Mouse (Mus musculus): ENCODE results near the gene Mindy4.
A peak's percentile ranks its signal among the peaks of the same experiment; 100 is the strongest.

Mindy4 gene

GRCm38 (mm10) chr6:55210423-55211365 lies 7.5 kb downstream of the Mindy4 start:
- no peak for DNase-seq

DNA sequence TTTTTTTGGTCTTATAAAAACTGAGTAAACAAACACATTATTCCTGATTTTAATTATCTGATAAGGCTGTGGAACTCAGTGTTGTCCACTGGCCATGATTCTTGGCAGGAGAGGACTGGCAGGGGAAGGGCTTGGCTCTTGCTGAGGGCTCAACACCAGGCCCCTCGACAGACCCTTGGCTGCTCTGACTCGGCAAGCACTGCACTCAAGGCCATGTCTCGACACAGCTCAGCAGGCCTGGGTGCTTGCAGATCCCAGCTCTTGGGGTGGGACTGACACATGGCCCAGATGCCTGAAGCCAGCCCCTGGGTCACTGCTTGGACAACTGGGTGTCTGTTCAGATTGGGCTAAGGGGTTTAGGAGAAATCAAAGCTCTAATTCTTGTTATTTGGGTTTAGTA lies 11.4 kb downstream of the Mindy4 start:
- no peak for DNase-seq

- no peak for DNase-seq
Observed at GRCm38 (mm10) chr6:55218232-55218631, 15.0 kb downstream of the Mindy4 start.

- no peak for DNase-seq
Observed at GRCm38 (mm10) chr6:55223986-55224385, 20.8 kb downstream of the Mindy4 start.

- no peak for DNase-seq
Observed at GRCm38 (mm10) chr6:55230048-55230447, 26.9 kb downstream of the Mindy4 start.

GRCm38 (mm10) chr6:55232101-55232500 lies 28.9 kb downstream of the Mindy4 start:
- DNase-seq: no peak

- peak; percentile 68 for DNase-seq
Observed at GRCm38 (mm10) chr6:55232524-55233264, 29.5 kb downstream of the Mindy4 start.

DNA sequence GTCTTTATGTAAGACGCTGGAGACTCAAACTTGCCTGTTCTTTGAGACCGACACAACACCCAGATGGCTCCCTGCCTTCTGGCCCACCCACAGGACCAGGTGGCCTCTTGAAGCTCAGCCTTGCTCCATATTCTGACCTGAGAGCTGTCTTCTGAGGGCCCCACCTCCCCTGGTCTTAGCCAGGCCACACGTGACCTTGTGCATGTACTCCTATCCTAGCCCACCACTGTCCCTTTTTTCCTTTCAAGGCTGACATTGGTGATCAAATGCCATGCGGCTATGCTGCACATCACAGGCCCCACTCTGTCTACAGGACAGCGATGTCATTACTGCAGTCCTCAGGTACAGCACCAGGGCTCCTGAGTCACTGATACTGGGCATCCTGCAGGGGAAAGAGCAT lies 30.1 kb downstream of the Mindy4 start:
- DNase-seq: peak; percentile 17

DNA sequence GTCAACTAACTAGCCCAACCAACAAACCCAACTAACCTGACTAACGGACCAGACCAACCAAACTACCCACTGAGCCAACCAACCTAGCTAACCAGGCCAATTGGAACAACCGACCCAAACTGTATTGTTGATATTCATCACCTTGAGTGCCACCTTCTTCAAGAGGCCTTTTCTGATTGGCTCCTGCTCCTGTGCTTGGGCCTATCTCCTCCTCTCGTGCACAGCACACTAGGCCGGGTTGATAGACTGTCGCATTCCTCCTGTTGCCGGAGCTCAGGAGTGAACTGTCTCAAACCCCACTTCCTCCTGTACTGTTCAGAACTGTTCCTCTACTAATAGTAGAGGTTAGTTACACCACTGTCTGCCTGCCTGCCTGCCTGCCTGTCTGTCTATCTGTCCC lies 31.5 kb downstream of the Mindy4 start:
- DNase-seq: no peak

DNA sequence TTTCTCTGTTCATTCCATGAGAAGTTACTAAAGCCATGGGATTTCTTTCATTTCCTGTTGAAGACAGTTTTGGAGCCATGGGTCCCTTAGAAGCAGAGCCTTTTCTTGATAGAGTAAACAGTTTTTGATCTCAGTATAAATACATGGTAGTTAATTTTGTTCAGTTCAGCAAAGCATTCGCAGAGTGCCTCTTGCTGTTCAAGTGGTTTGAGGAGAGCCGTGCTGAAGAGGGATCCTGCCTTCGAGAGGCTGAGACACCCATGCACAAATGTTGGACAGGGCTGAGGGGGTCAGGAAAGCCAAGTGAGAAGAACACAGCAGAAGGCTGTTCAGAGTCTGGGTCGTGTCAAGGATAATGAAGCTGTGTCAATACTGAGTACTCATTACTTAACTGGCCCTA lies 32.5 kb downstream of the Mindy4 start:
- DNase-seq: no peak

DNA sequence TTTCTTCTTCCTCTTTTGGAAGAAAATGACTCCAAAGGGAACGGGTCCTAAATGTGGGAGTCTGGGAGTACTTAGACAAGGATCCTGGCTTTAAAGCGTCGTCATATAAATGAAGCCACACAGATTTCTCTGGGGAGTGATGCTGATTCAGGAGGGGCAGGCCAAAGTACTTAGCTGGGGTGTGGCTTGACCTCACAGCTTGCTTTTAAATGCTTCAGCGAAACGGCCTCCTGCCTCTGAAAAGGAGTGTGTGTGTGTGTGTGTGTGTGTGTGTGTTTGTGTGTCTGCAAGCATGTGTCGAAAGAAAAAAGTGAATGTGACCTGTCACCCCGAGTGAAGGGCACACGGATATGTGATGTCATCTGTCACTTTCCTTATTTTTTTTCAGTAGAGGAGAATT lies 36.7 kb downstream of the Mindy4 start:
- no peak for DNase-seq

DNA sequence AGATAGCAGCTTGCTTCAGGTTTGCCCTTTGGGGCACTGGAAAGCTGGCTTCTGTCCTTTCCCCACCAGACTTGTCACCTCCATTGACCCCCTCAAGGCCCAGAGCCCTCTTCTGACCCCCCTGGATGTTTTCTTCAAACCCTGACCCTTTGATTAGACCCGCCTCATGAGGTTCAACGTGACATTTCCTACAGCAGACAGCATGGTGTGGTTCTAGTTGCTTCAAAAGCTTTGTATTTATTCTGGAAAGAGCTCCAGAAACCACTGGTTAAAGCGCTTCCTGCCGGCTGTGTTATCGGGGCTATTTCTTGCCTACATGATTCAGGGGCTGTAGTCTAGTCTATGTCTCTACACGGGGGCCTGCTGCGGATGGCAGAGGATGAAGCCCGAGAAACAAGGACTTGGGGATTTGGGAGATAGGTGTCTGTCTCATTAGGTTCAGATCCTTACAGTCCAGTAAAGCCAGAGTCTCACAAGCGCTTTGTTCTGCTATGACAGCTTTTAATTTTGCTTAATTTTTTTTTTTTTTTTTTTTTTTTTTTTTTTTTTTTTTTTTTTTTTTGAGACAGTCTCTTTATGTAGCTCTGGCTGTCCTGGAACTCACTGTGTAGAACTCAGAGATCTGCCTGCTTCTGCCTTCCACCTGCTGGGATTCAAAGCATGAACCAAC lies 37.5 kb downstream of the Mindy4 start:
- DNase-seq: no peak

DNA sequence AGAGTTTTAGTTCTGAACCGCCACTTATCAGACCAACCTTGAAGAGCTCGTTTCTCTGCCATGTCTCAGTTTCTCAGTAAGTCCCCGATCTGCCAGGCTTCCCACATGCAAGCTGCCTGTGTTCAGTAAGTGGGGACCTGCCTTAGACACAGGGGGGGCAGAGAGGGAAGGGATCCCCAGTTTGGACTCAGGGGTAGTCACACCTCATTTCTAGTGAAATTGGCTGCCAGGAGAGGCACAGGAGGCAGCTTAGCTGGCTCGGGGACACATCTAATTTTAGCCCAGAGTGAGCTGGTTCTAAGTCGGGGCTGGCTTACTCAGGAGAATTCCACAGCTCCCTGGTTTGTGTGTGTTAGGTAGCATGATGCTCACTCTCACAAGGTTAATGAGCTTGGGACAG lies 38.3 kb downstream of the Mindy4 start:
- DNase-seq: no peak

GRCm38 (mm10) chr6:55245680-55246079 lies 42.5 kb downstream of the Mindy4 start:
- no peak for DNase-seq

- no peak for DNase-seq
Observed at GRCm38 (mm10) chr6:55246441-55246840, 43.3 kb downstream of the Mindy4 start.

GRCm38 (mm10) chr6:55246911-55247438 lies 43.8 kb downstream of the Mindy4 start:
- no peak for DNase-seq

DNA sequence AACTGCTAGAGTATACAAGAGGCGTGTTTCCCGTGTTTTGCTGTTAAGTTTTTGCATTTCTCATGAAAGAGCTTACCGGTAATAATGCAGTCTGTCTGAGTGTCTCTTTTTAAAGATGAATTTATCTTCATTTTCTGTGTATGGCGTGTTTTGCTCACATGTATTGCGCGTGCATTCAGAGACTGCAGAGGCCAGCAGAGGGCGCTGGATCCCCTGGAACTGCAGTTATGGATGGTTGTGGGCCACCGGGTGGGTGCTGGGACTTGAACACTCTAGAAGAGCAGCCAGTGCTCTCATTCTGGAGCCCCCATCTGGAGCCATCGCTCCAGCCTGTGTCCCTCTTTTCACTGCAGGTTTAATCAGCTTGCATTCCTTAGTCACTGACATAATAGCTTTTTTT lies 46.1 kb downstream of the Mindy4 start:
- DNase-seq: no peak

DNA sequence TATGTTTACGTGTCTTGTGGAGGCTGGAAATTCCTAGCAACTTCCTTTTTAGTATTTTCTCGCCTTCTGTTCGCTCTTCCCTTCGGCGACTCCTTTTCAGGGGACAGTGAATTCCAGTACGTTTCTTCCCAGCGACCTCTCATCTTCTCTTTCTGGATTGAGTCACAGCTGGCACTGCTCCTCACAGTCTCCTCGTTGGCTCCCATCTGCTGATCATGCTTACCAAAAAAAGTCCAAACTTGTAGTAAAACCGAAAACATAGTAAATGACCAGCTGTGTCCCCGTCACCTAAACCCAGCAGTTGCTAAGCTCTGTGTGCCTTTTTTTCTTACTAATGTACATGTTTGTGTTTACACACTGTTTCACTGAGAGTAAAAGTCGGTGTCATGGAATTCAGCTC lies 47.6 kb downstream of the Mindy4 start:
- no peak for DNase-seq

GRCm38 (mm10) chr6:55251596-55251995 lies 48.4 kb downstream of the Mindy4 start:
- DNase-seq: no peak

DNA sequence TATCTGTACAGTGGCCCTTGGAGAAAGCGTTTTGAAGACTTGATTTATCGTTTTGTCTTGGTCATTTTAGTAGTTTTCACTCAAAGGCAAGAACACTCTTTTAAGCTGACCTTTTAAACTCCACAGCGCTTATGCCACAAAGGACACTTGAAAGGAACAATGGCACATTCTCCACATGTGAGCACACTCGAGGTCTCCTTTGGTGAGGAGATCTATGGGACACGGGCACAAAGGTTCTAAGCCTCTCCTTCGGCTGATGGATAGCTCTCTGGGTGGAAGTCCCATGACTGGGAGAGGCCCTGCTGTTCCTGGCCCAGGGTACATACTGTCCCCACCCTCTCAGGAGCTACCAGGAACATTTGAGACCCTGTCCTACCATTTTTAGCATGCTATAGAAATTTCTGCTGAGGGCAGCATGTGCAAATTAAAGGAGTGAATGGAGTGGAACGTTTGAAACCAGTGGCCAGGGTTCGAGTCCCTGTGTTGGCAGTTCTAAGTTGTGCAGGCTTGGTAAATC lies 49.6 kb downstream of the Mindy4 start:
- no peak for DNase-seq

- DNase-seq: no peak
Observed at GRCm38 (mm10) chr6:55256500-55257191, 53.5 kb downstream of the Mindy4 start.

- DNase-seq: no peak
Observed at GRCm38 (mm10) chr6:55257246-55257645, 54.1 kb downstream of the Mindy4 start.
